Mouse (Mus musculus) large intestine, adult 2 months (tissue): Measurements from ENCODE around the gene Hoxc13. TPM values are rescaled to one million over a fixed set of nuclear protein-coding genes. Genes with fewer than 3 reads are reported as not detected.

Experiments
- DNase-seq: peaks from one replicate; pipeline ENCODE4 v3.0.0-alpha.2; 2012; ENCODE audit warnings: low read depth, low spot score
- WGBS: fragments of 180-500 bp; shearing (Covaris S2); methylation state at CpG from one replicate; pipeline ENCODE4 v1.1.7; 2018; 5-methylcytosine and 5-hydroxymethylcytosine counted together
- polyA plus RNA-seq: library from polyadenylated mRNA; depleted of rRNA; stranded (reverse); fragments of >200 nt; gene quantifications from 2 replicates; pipeline ENCODE4 v1.2.3, GENCODE M21; 2012

Hoxc13 gene
- polyA plus RNA-seq, 1 experiment: not detected

- DNase-seq: no peak
- WGBS: 10% methylated on average over 6 of the region's 6 CpGs
Measured at GRCm38 (mm10) chr15:102961728-102962127, 40.8 kb downstream of the Hoxc13 start.

DNA sequence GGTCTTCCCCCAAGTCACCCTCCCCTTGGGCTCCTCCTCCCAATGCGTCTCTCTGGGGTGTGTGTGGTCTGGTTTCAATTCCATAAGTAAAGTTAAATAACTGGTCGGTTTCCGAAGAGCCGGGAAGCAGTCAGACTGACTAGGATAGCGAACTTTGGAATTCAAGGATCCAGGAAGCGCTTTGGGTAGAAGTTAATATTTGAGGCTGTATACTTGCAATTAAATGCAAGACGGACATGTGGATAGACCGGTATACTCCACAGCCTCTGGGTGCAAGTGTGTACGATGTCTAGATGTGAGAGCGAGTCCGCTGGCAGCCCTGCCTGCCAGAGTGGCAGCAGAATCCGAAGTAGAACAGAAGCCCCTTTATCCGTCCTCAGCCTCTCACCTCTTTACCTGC is 41.6 kb downstream of the Hoxc13 start:
- DNase-seq: no peak
- WGBS: 12% methylated on average over 13 of the region's 13 CpGs

DNA sequence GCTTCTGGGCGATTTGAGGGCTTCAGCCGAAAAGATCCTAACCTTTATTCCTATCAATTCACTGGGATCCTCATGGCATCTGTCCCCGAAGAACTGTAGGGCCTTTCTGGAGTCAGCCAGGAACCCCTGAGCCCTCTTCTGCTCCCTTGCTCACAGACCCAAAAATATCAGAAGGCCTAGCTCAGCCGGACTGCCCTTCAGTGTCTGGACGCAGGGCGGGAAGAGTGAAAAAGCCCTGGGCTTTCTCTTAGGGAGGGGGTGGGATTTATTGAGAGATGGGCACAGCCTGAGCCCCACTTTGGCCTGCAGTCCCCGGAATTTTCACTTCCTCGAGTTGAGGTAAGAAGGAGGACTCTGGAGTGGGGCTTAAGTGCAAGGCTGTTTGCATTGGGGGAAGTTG is 42.4 kb downstream of the Hoxc13 start:
- 14% methylated on average over 8 of the region's 8 CpGs for WGBS
- no peak for DNase-seq

- 7% methylated on average over 28 of the region's 28 CpGs for WGBS
- DNase-seq: no peak
Measured at GRCm38 (mm10) chr15:102963671-102964640, 43.1 kb downstream of the Hoxc13 start.

DNA sequence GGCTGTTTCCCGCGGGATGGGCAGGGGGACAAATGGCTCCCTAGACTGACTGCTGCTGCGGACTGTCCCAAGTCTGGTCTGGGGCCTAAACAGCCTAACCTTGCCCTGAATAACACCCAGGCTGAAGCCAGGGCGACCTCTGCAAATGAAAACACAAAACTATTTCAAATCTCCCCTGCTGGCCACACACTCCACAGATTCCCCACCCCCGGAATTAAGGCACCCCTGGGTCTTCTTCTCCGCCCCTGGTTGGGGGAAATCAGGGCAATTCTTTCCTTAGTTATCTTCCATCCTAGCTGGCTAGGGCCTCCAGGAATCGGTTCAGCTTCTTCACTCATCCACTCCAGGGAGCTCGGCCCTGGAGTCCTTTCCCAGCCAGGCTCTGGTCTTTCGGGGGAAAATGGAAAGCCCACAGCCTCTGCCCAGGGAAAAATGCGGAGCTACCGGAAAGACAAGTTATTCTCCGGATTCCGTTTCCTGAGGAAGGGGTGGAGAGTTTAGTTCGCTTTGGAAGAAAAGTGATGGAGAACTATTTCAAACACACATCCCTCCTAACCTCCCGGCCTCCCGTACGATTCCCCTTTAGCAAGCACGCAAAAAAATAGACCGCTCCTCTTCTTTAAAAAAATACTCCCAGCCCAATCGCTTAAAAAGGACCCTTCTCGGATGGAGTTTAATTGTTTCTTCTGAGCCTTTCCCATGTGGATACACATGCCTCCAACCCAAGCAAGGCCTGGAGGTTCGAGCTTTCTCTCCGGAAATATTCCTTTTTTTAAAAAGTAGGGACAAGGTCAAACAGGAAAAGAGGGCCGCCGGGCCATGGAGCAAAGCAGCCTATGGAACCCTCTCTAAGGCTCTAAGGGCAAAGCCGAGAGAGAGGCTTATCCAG is 44.3 kb downstream of the Hoxc13 start:
- no peak for DNase-seq
- 14% methylated on average over 26 of the region's 26 CpGs for WGBS

- 8% methylated on average over 30 of the region's 30 CpGs for WGBS
- no peak for DNase-seq
Measured at GRCm38 (mm10) chr15:102965892-102966775, 45.2 kb downstream of the Hoxc13 start.

DNA sequence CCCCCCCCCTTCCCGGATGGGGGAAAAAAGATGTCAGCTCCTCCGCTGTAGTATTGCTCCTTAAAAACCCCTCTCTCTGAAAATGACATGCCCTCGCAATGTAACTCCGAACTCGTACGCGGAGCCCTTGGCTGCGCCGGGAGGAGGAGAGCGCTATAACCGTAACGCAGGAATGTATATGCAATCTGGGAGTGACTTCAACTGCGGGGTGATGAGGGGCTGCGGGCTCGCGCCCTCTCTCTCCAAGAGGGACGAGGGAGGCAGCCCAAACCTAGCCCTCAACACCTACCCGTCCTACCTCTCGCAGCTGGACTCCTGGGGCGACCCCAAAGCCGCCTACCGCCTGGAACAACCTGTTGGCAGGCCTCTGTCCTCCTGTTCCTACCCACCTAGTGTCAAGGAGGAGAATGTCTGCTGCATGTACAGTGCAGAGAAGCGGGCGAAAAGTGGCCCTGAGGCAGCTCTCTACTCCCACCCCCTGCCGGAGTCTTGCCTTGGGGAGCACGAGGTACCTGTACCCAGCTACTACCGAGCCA is 45.9 kb downstream of the Hoxc13 start, which contains the start of gene Hoxc10:
Gene Hoxc10, plus strand, starts transcription at position 21 of the 536 bp plus-strand sequence.
- DNase-seq: no peak
- 7% methylated on average over 27 of the region's 27 CpGs for WGBS

GRCm38 (mm10) chr15:102967312-102967510 is 46.3 kb downstream of the Hoxc13 start, which contains the start of gene Hoxc5:
Gene Hoxc5 (plus strand): TSS chr15:102967443.
- no peak for DNase-seq
- 9% methylated on average over 12 of the region's 12 CpGs for WGBS

- WGBS: 10% methylated on average over 34 of the region's 34 CpGs
- no peak for DNase-seq
Measured at GRCm38 (mm10) chr15:102967511-102968397, 46.9 kb downstream of the Hoxc13 start.

GRCm38 (mm10) chr15:102969296-102969695 is 48.4 kb downstream of the Hoxc13 start:
- 39% methylated on average over 1 of the region's 1 CpGs for WGBS
- DNase-seq: no peak

DNA sequence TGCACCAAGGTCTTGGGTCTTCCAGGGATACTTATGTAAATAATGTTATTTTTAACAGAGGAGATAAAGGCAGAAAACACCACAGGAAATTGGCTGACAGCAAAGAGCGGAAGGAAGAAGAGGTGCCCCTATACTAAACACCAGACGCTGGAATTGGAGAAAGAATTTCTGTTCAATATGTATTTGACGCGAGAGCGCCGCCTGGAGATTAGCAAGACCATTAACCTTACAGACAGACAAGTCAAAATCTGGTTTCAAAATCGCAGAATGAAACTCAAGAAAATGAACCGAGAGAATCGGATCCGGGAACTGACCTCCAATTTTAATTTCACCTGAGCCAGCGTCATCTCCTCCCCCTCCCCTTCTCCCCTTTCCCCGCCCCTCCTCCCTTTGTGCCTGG is 49.8 kb downstream of the Hoxc13 start:
- DNase-seq: no peak
- 4% methylated on average over 12 of the region's 12 CpGs for WGBS

DNA sequence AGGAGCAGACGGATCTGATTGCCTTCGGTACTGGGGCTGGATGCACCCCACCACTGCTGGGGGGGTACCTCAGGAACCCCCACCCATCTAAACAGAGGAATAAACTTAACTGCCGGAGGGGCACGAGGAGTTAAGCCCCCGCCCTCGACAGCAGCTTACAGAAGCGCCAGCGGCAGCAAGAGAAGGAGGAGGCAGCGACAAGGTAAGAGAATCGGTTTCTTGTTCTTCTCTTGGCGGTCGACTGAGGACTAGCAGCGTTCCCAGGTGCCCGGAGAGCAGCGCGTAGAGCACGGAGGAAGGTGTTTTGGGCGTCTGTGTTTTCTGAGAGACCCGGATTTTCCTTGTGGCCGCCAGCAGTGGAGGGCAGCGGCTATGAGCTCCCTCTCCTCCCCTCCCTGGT is 51.4 kb downstream of the Hoxc13 start:
- WGBS: 7% methylated on average over 21 of the region's 21 CpGs
- no peak for DNase-seq

DNA sequence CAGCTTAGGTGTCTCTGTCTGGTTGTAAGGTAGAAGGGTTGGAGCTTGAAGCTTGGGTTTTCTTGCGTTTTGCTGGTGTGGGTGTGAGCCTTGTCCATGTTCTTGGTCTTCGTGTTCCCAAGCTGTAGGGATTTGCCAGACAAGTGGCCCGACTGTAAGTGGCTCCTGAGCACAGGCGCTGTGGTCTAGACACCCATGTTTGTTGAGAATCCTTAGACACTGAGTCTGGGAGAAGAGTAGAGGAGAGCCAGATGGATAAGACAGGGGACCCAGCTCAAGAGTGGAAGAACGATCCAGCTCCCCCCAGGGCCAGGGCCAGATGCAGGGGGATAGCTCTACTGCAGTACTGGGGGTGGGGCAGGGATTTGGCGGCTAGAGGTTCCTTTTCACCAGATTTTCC is 51.9 kb downstream of the Hoxc13 start:
- WGBS: 17% methylated on average over 6 of the region's 6 CpGs
- DNase-seq: no peak

- WGBS: 17% methylated on average over 7 of the region's 7 CpGs
- DNase-seq: no peak
Measured at GRCm38 (mm10) chr15:102975034-102975433, 54.1 kb downstream of the Hoxc13 start.

GRCm38 (mm10) chr15:102975688-102976111 is 54.8 kb downstream of the Hoxc13 start:
- no peak for DNase-seq
- 9% methylated on average over 21 of the region's 21 CpGs for WGBS

- DNase-seq: no peak
- WGBS: 12% methylated on average over 19 of the region's 20 CpGs
Measured at GRCm38 (mm10) chr15:102976171-102976570, 55.3 kb downstream of the Hoxc13 start, which contains the start of gene Hoxc9. Gene Hoxc9 (plus strand): TSS chr15:102976439.

GRCm38 (mm10) chr15:102976631-102977422 is 55.9 kb downstream of the Hoxc13 start:
- no peak for DNase-seq
- 6% methylated on average over 37 of the region's 37 CpGs for WGBS
